Mouse (Mus musculus) adrenal gland, adult (tissue): ENCODE results near the gene Nfkbib.

Experiments used
- DNase-seq, 2 experiments: peaks; one replicate each; pipeline ENCODE4 v3.0.0; 2022 to 2023; ENCODE audit warnings: low spot score in 1 of 2; ENCODE audit not compliant: inconsistent age in 2 of 2

The Nfkbib gene

DNA sequence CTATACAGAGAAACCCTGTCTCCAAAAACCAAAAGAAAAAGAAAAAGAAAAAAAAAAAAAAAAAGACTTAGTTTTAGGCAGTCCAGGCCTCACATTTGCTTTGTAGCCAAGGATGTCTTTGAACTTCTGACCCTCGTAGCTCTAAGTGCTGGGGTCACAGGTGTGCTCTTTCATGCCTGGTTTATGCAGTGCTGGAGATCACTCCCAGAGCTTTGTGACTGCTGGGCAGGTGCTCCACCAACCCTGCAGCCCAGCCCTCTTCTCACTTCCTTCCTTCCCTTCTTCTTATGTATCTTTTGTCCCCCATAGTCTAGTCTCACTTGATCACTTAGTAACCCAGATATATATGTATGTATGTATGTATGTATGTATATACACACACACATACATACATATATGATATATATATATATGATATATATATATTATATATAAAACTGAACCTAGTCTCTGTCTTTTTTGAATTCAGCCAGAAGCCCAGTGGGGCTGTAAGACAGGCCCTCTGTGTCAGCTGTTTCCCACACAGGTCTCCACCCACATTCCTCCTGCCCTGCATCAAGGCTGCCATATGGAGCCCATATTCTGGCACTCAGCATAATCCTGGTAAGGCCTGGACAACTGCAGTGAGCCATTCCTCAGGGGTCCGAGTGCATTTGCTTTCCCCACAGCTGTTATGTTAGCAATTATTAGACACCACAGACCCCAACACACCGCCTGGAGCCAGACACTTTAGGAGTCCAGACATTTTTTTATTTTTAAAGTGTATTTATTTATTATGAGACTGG lies 46.4 kb downstream of the Nfkbib start:
- no peak for DNase-seq

DNA sequence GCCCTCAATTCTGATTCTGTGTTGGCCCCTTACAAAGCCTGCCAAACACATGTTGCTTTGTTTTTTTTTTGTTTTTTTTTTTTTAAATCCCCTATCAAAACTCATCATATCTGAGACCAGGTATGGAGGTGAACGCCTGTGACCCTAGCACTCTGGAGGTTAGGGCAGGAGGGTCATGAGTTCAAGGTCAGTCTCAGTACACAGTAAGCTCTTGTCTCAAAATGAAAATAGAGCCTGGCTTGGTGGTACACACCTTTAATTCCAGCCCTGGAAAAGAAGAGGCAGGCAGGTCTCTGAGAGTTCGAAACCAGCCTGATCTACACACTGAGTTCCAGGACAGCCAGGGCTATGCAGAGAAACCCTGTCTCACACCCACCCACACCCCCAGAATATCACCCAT lies 47.7 kb downstream of the Nfkbib start:
- DNase-seq, result no peak

DNA sequence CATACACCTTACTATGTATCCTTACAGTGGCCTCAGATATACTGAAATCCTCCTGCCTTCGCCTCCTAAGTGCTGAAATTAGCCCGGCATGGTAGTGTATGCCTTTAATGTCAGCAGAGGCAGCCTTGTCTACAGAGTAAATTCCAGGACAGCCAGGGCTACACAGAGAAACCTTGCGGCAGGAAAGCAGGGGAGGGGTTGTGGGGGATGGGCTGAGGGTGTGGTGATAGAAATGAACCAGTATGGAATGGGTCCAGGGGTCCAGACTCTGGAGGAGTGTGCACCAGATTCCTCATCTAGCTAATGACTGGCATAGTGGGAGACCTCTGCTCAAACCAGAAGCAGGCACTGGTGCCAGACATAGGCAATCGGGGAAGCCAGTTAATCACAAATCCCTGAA lies 48.2 kb downstream of the Nfkbib start:
- DNase-seq, result no peak

DNA sequence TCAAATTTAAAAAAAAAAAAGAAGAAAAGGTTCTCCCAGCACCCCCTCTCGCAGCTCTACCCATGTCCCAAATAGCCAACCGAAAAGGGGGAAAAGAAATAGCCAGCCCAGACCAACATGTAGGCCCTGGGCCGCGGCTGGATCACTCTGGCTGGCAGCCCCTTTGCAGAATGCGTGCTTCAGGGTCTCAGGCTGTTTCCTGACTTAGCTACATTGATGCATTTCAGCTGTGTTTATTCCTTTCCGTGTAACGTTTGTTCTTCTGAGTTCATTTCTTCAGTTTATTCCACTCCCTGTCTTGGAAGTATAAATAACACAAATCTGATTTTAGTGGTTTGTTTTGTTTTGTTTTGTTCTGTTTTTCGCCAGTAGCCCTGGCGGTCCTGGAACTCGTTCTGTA lies 49.6 kb downstream of the Nfkbib start:
- DNase-seq, result no peak

DNA sequence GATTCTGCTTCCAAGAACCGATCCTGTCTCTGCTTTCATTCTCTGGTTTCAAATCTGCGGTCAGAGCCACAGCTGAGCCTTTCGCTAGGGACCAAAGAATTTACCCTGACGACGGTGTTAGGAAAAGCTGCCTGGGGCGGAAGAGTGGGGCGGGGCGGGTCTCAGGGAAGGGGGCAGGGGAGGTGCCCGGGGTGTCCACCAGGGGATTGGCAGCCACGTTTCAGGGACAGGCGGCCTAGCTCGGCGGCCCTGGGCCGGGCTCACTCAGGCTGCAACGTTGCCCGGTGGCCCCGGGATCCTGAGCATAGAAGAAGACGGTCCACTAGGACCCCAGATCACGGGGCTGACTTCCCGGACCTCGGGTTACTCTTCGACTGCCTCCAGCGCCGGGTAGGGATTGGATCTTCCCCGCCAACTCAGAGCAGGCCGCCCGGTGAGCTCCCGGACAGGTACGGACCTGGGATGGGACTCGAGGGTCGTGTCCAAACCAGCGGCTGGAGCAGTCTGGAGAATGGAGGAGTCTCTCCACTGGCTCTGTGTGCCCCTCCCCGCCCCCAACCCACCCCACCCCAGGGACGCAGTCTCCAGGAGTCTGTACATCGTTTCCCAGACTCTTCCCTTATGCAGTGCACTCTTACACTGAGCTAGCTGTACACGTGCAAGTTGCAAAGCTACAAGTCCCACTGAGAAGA lies 50.6 kb downstream of the Nfkbib start, which contains the start of gene Fbxo17:
Fbxo17 (plus strand) TSS at position 215 of the 692 bp plus-strand sequence.
- DNase-seq, result peak; percentile 78 to 91

DNA sequence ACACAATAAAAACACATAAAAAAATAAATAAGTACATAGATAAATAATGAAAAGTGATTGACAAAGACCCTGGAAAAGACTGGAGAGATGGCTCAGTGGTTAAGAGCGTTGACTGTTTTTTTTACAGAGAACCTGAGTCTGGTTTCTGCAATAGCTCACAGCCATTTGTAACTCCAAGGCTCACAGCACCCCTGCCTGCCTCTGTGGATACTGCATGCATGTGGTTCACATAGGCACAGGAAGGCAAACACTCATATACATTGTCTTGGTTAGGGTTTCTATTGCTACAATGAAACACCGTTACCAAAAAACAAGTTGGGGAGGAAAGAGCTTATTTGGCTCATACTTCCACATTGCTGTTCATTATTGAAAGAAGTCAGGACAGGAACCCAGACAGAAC lies 51.7 kb downstream of the Nfkbib start:
- DNase-seq, result no peak

DNA sequence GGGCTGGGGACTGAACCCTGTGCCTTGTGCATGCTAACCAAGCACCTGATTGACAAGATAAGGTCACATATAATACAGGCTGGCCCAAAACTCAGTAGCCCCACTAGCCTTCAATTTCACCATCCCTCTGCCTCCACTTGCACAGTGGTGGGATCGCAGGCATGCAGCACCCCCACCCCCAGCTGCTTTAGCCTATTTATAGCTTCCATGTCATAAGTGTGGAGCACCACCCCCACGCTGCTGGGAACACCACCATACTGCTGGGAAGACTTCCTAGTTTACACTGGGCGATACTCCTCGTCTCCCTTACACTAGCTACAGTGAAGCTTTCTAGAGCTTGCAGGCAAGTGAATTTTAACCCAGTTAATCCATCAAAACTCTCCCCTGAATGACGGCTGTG lies 52.6 kb downstream of the Nfkbib start:
- DNase-seq, result no peak

DNA sequence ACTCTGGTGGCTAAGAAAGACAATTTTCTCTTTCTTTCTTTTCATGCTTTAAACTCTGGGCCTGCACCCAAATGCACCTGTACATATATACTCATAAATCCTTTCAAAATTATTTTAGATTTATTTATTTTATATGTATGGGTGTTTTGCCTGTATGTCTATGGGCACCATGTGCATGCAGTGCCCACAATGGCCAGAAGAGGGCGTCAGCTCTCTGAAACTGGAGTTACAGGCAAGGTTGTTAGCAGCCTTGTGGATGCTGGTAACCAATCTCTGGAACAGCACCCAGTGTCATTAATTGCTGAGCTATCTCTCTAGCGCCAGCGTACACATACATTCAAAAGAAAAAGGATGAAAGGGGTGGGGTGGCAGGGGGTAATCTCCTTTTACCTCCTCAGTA lies 56.4 kb downstream of the Nfkbib start:
- no peak for DNase-seq

DNA sequence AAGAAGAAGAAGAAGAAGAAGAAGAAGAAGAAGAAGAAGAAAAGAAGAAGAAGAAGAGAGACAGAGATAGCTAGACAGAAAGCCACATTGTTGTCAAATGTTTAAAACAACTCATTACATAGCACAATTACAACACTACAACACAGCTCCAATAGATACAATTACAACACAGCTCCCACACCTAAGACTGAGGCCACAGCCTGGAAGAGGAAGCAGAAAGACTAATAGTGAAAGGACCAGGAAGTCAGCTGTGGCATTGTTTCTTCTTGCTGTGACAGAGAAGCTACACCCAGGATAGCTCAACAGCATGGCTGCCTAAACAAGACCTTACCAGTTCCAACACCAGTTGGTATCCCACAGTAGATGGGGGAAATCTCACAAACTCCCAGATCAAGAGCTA lies 57.9 kb downstream of the Nfkbib start:
- no peak for DNase-seq
